Mouse (Mus musculus): Measurements from ENCODE around the gene Olfr901. TPM values are rescaled to one million over a fixed set of nuclear protein-coding genes. Genes with fewer than 3 reads are reported as not detected.

Gene Olfr901
- total and polyA plus RNA-seq, 3 experiments = not detected

Other genes starting within 250 kb of the Olfr901 start
- not detected in 2 replicates for gene Olfr891, start 248.6 kb upstream of the Olfr901 start, total RNA-seq (2012; rRNA removed)
- gene Olfr891, start 248.6 kb upstream of the Olfr901 start, polyA plus RNA-seq (2012; ENCODE audit: insufficient read depth in 1 of 2, insufficient read length in 2 of 2, low read depth in 1 of 2, low replicate concordance in 2 of 2, missing spikeins in 1 of 2) = not detected
- not detected in 2 replicates for gene Olfr893, start 221.1 kb upstream of the Olfr901 start, total RNA-seq (2012; rRNA removed)
- gene Olfr893, start 221.1 kb upstream of the Olfr901 start, polyA plus RNA-seq (2012; ENCODE audit: insufficient read depth in 1 of 2, insufficient read length in 2 of 2, low read depth in 1 of 2, low replicate concordance in 2 of 2, missing spikeins in 1 of 2) = not detected
- gene Olfr894, start 211.4 kb upstream of the Olfr901 start, total RNA-seq (2012; rRNA removed) = not detected in 2 replicates
- not detected for gene Olfr894, start 211.4 kb upstream of the Olfr901 start, polyA plus RNA-seq (2012; ENCODE audit: insufficient read depth in 1 of 2, insufficient read length in 2 of 2, low read depth in 1 of 2, low replicate concordance in 2 of 2, missing spikeins in 1 of 2)
- not detected in 2 replicates for gene Olfr143, start 176.7 kb upstream of the Olfr901 start, total RNA-seq (2012; rRNA removed)
- not detected for gene Olfr143, start 176.7 kb upstream of the Olfr901 start, polyA plus RNA-seq (2012; ENCODE audit: insufficient read depth in 1 of 2, insufficient read length in 2 of 2, low read depth in 1 of 2, low replicate concordance in 2 of 2, missing spikeins in 1 of 2)
- gene Olfr895, start 161.6 kb upstream of the Olfr901 start, total RNA-seq (2012; rRNA removed) = not detected in 2 replicates
- gene Olfr895, start 161.6 kb upstream of the Olfr901 start, polyA plus RNA-seq (2012; ENCODE audit: insufficient read depth in 1 of 2, insufficient read length in 2 of 2, low read depth in 1 of 2, low replicate concordance in 2 of 2, missing spikeins in 1 of 2) = not detected
- gene Olfr896-ps1, start 138.3 kb upstream of the Olfr901 start, total RNA-seq (2012; rRNA removed) = not detected in 2 replicates
- gene Olfr896-ps1, start 138.3 kb upstream of the Olfr901 start, polyA plus RNA-seq (2012; ENCODE audit: insufficient read depth in 1 of 2, insufficient read length in 2 of 2, low read depth in 1 of 2, low replicate concordance in 2 of 2, missing spikeins in 1 of 2) = not detected
- gene Olfr25, start 100.4 kb upstream of the Olfr901 start, total RNA-seq (2012; rRNA removed) = not detected in 2 replicates
- not detected for gene Olfr25, start 100.4 kb upstream of the Olfr901 start, polyA plus RNA-seq (2012; ENCODE audit: insufficient read depth in 1 of 2, insufficient read length in 2 of 2, low read depth in 1 of 2, low replicate concordance in 2 of 2, missing spikeins in 1 of 2)
- not detected in 2 replicates for gene Olfr898, start 81.0 kb upstream of the Olfr901 start, total RNA-seq (2012; rRNA removed)
- not detected for gene Olfr898, start 81.0 kb upstream of the Olfr901 start, polyA plus RNA-seq (2012; ENCODE audit: insufficient read depth in 1 of 2, insufficient read length in 2 of 2, low read depth in 1 of 2, low replicate concordance in 2 of 2, missing spikeins in 1 of 2)
- gene Olfr250, start 62.6 kb upstream of the Olfr901 start, total RNA-seq (2012; rRNA removed) = not detected in 2 replicates
- gene Olfr250, start 62.6 kb upstream of the Olfr901 start, polyA plus RNA-seq (2012; ENCODE audit: insufficient read depth in 1 of 2, insufficient read length in 2 of 2, low read depth in 1 of 2, low replicate concordance in 2 of 2, missing spikeins in 1 of 2) = not detected
- gene Olfr251, start 52.4 kb upstream of the Olfr901 start, total RNA-seq (2012; rRNA removed) = not detected in 2 replicates
- not detected for gene Olfr251, start 52.4 kb upstream of the Olfr901 start, polyA plus RNA-seq (2012; ENCODE audit: insufficient read depth in 1 of 2, insufficient read length in 2 of 2, low read depth in 1 of 2, low replicate concordance in 2 of 2, missing spikeins in 1 of 2)
- gene Olfr147, start 27.8 kb upstream of the Olfr901 start, total RNA-seq (2012; rRNA removed) = not detected in 2 replicates
- gene Olfr147, start 27.8 kb upstream of the Olfr901 start, polyA plus RNA-seq (2012; ENCODE audit: insufficient read depth in 1 of 2, insufficient read length in 2 of 2, low read depth in 1 of 2, low replicate concordance in 2 of 2, missing spikeins in 1 of 2) = not detected
- not detected in 2 replicates for gene Olfr902, start 18.2 kb downstream of the Olfr901 start, total RNA-seq (2012; rRNA removed)
- gene Olfr902, start 18.2 kb downstream of the Olfr901 start, polyA plus RNA-seq (2012; ENCODE audit: insufficient read depth in 1 of 2, insufficient read length in 2 of 2, low read depth in 1 of 2, low replicate concordance in 2 of 2, missing spikeins in 1 of 2) = not detected
- gene Olfr904, start 33.7 kb downstream of the Olfr901 start, total RNA-seq (2012; rRNA removed) = not detected in 2 replicates
- not detected for gene Olfr904, start 33.7 kb downstream of the Olfr901 start, polyA plus RNA-seq (2012; ENCODE audit: insufficient read depth in 1 of 2, insufficient read length in 2 of 2, low read depth in 1 of 2, low replicate concordance in 2 of 2, missing spikeins in 1 of 2)
- gene Olfr905, start 41.7 kb downstream of the Olfr901 start, total RNA-seq (2012; rRNA removed) = not detected in 2 replicates
- under 1 TPM in 1 of 2 experiments, not detected in 1; 0.01 TPM for gene Olfr905, start 41.7 kb downstream of the Olfr901 start, polyA plus RNA-seq (2012; ENCODE audit: insufficient read depth in 1 of 2, insufficient read length in 2 of 2, low read depth in 1 of 2, low replicate concordance in 2 of 2, missing spikeins in 1 of 2)
- gene Olfr906, start 57.6 kb downstream of the Olfr901 start, total RNA-seq (2012; rRNA removed) = not detected in 2 replicates
- gene Olfr906, start 57.6 kb downstream of the Olfr901 start, polyA plus RNA-seq (2012; ENCODE audit: insufficient read depth in 1 of 2, insufficient read length in 2 of 2, low read depth in 1 of 2, low replicate concordance in 2 of 2, missing spikeins in 1 of 2) = not detected
- gene Olfr907, start 66.3 kb downstream of the Olfr901 start, total RNA-seq (2012; rRNA removed) = not detected in 2 replicates
- not detected for gene Olfr907, start 66.3 kb downstream of the Olfr901 start, polyA plus RNA-seq (2012; ENCODE audit: insufficient read depth in 1 of 2, insufficient read length in 2 of 2, low read depth in 1 of 2, low replicate concordance in 2 of 2, missing spikeins in 1 of 2)
- not detected in 2 replicates for gene Olfr911-ps1, start 92.1 kb downstream of the Olfr901 start, total RNA-seq (2012; rRNA removed)
- not detected for gene Olfr911-ps1, start 92.1 kb downstream of the Olfr901 start, polyA plus RNA-seq (2012; ENCODE audit: insufficient read depth in 1 of 2, insufficient read length in 2 of 2, low read depth in 1 of 2, low replicate concordance in 2 of 2, missing spikeins in 1 of 2)
- not detected in 2 replicates for gene Olfr910, start 108.4 kb downstream of the Olfr901 start, total RNA-seq (2012; rRNA removed)
- gene Olfr910, start 108.4 kb downstream of the Olfr901 start, polyA plus RNA-seq (2012; ENCODE audit: insufficient read depth in 1 of 2, insufficient read length in 2 of 2, low read depth in 1 of 2, low replicate concordance in 2 of 2, missing spikeins in 1 of 2) = not detected
- not detected in 2 replicates for gene Olfr912, start 150.7 kb downstream of the Olfr901 start, total RNA-seq (2012; rRNA removed)
- not detected for gene Olfr912, start 150.7 kb downstream of the Olfr901 start, polyA plus RNA-seq (2012; ENCODE audit: insufficient read depth in 1 of 2, insufficient read length in 2 of 2, low read depth in 1 of 2, low replicate concordance in 2 of 2, missing spikeins in 1 of 2)
- not detected in 2 replicates for gene Olfr913, start 163.3 kb downstream of the Olfr901 start, total RNA-seq (2012; rRNA removed)
- gene Olfr913, start 163.3 kb downstream of the Olfr901 start, polyA plus RNA-seq (2012; ENCODE audit: insufficient read depth in 1 of 2, insufficient read length in 2 of 2, low read depth in 1 of 2, low replicate concordance in 2 of 2, missing spikeins in 1 of 2) = not detected
- not detected in 2 replicates for gene Olfr914, start 175.6 kb downstream of the Olfr901 start, total RNA-seq (2012; rRNA removed)
- gene Olfr914, start 175.6 kb downstream of the Olfr901 start, polyA plus RNA-seq (2012; ENCODE audit: insufficient read depth in 1 of 2, insufficient read length in 2 of 2, low read depth in 1 of 2, low replicate concordance in 2 of 2, missing spikeins in 1 of 2) = not detected
- not detected in 2 replicates for gene Olfr916, start 230.4 kb downstream of the Olfr901 start, total RNA-seq (2012; rRNA removed)
- gene Olfr916, start 230.4 kb downstream of the Olfr901 start, polyA plus RNA-seq (2012; ENCODE audit: insufficient read depth in 1 of 2, insufficient read length in 2 of 2, low read depth in 1 of 2, low replicate concordance in 2 of 2, missing spikeins in 1 of 2) = not detected
- not detected in 2 replicates for gene Olfr917, start 236.4 kb downstream of the Olfr901 start, total RNA-seq (2012; rRNA removed)
- not detected for gene Olfr917, start 236.4 kb downstream of the Olfr901 start, polyA plus RNA-seq (2012; ENCODE audit: insufficient read depth in 1 of 2, insufficient read length in 2 of 2, low read depth in 1 of 2, low replicate concordance in 2 of 2, missing spikeins in 1 of 2)
- not detected in 2 replicates for gene Olfr918, start 245.1 kb downstream of the Olfr901 start, total RNA-seq (2012; rRNA removed)
- gene Olfr918, start 245.1 kb downstream of the Olfr901 start, polyA plus RNA-seq (2012; ENCODE audit: insufficient read depth in 1 of 2, insufficient read length in 2 of 2, low read depth in 1 of 2, low replicate concordance in 2 of 2, missing spikeins in 1 of 2) = under 1 TPM in 1 of 2 experiments, not detected in 1; 0.03 TPM